Mouse (Mus musculus) embryonic facial prominence, embryonic 13.5 days (tissue): ENCODE results near the gene Spast. TPM values are rescaled to one million over a fixed set of nuclear protein-coding genes. Genes with fewer than 3 reads are reported as not detected.

Source experiments
- ATAC-seq: fragments of 200-750 bp; cut with Nextera tagmentation; 2 replicates; pipeline ENCODE4 v1.8.0; 2017; ENCODE audit warnings: low read depth; ENCODE audit not compliant: insufficient number of reproducible peaks, insufficient read depth, low FRiP score, low TSS enrichment
- H3K27ac ChIP-seq: fragments of 300-500 bp; sonication (generic); 2 replicates; pipeline ENCODE4 v1.5.1; 2015; ENCODE audit warnings: moderate library complexity, mild to moderate bottlenecking, inconsistent platforms
- H3K27me3 ChIP-seq: fragments of 300-500 bp; sonication (generic); 2 replicates; pipeline ENCODE4 v1.6.1; 2015; ENCODE audit warnings: mild to moderate bottlenecking, inconsistent platforms
- H3K36me3 ChIP-seq: fragments of 300-500 bp; sonication (generic); 2 replicates; pipeline ENCODE4 v1.6.1; 2015; ENCODE audit warnings: mild to moderate bottlenecking, inconsistent platforms
- H3K4me1 ChIP-seq: fragments of 300-500 bp; sonication (generic); 2 replicates; pipeline ENCODE4 v1.6.1; 2015; ENCODE audit warnings: inconsistent platforms
- H3K4me2 ChIP-seq: fragments of 300-500 bp; sonication (generic); 2 replicates; pipeline ENCODE4 v1.6.1; 2015; ENCODE audit warnings: moderate library complexity, mild to moderate bottlenecking, inconsistent platforms
- H3K4me3 ChIP-seq: fragments of 300-500 bp; sonication (generic); 2 replicates; pipeline ENCODE4 v1.5.1; 2015; ENCODE audit warnings: mild to moderate bottlenecking, inconsistent platforms
- H3K9ac ChIP-seq: fragments of 300-500 bp; sonication (generic); 2 replicates; pipeline ENCODE4 v1.6.1; 2015; ENCODE audit warnings: mild to moderate bottlenecking, inconsistent platforms
- H3K9me3 ChIP-seq: fragments of 300-500 bp; sonication (generic); 2 replicates; pipeline ENCODE4 v1.6.1; 2016; ENCODE audit warnings: inconsistent platforms
- WGBS: fragments of 180-500 bp; shearing (Covaris S2); methylation state at CpG from one replicate; pipeline ENCODE4 v1.1.7; 2015; ENCODE audit warnings: mixed read lengths; 5-methylcytosine and 5-hydroxymethylcytosine counted together
- polyA plus RNA-seq: library from polyadenylated mRNA; unstranded; fragments of >200 nt; fragmentation: Nextera tagmentation; extraction: Ambion mirVana; gene quantifications from 2 replicates; pipeline ENCODE4 v1.2.1, GENCODE M21; 2015

Gene Spast
- polyA plus RNA-seq, 1 experiment from 2014 or later = 15.6 TPM

DNA sequence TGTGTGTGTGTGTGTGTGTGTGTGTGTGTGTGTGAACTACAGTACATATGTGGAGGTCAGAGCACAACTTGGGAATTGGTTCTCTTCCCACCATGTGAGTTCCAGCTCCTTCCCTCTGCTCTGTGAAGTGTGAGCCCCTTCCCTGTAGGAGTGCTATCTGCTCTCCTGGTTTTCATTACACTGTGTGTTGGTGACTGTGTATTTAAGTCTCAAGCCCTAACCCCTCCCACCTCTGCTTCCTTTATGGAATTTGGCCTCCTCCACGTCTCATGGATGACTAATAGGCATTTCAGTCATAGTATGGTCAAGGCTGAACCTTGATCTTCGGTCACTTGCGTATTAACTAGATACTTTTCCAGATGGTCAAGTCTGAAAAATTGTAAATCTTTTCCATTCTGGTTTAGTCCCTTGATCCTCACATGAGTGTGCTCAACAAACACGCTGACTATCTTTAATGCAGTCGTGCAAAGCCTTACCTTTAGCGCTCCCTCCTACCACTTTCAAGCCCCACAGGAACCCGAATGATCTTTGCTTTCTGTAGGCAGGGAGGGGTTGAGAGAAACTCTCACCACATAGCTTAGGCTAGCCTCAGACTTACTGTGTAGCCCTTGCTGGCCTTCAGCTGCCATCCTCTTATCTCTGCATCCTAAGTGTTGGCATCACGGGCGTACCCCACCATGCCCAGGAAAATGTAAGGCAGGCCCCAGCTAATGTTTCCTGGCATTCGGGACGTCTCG lies 63.9 kb downstream of the Spast start:
- WGBS = 93% methylated on average over 12 of the region's 12 CpGs
- Histone ChIP-seq H3K36me3 (peaks cover 53% of the 10 kb centered on the region), H3K9me3 (no peaks in the 10 kb centered on the region), H3K9ac (no peak overlapping the region), H3K4me2 (no peak overlapping the region), H3K4me3 (no peak overlapping the region), H3K27me3 (no peaks in the 10 kb centered on the region), H3K4me1 (no peaks in the 10 kb centered on the region), H3K27ac (no peak overlapping the region)
- ATAC-seq = no peak

DNA sequence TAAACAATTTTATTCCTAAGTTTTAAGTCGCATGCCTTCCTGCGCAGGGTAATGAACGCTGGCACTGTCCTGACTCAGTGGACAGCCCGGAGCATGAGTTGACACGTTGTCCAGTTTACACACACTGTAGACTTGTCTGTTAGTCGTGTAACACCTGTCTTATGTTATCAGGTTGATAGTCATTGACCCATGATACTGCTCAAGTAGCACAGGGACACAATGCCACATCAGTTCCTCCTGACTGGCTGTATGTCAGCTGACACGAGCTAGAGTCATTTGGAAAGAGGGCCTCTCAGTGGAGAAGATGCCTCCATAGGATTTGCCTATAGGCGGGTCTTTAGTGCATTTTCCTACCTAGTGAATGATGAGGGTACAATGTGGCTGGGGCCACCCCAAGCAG lies 67.7 kb downstream of the Spast start:
- Histone ChIP-seq H3K27ac (no peak overlapping the region), H3K4me2 (no peak overlapping the region), H3K27me3 (no peaks in the 10 kb centered on the region), H3K4me3 (no peak overlapping the region), H3K9me3 (no peaks in the 10 kb centered on the region), H3K9ac (no peak overlapping the region), H3K4me1 (no peaks in the 10 kb centered on the region), H3K36me3 (peaks cover 77% of the 10 kb centered on the region)
- WGBS = 87% methylated on average over 8 of the region's 8 CpGs
- ATAC-seq = no peak

- Histone ChIP-seq H3K9ac (no peak overlapping the region), H3K4me1 (no peaks in the 10 kb centered on the region), H3K9me3 (no peaks in the 10 kb centered on the region), H3K36me3 (peaks cover 79% of the 10 kb centered on the region), H3K4me3 (no peak overlapping the region), H3K27me3 (no peaks in the 10 kb centered on the region), H3K4me2 (no peak overlapping the region), H3K27ac (no peak overlapping the region)
- 68% methylated on average over 4 of the region's 4 CpGs for WGBS
- ATAC-seq = no peak
Observed at GRCm38 (mm10) chr17:74409722-74410121, 70.9 kb downstream of the Spast start.

GRCm38 (mm10) chr17:74413324-74413723 lies 74.5 kb downstream of the Spast start:
- 89% methylated on average over 8 of the region's 8 CpGs for WGBS
- Histone ChIP-seq H3K9me3 (no peaks in the 10 kb centered on the region), H3K27ac (no peak overlapping the region), H3K4me1 (no peaks in the 10 kb centered on the region), H3K4me2 (no peak overlapping the region), H3K27me3 (no peaks in the 10 kb centered on the region), H3K4me3 (no peak overlapping the region), H3K9ac (no peak overlapping the region), H3K36me3 (peaks cover 84% of the 10 kb centered on the region)
- ATAC-seq = no peak

DNA sequence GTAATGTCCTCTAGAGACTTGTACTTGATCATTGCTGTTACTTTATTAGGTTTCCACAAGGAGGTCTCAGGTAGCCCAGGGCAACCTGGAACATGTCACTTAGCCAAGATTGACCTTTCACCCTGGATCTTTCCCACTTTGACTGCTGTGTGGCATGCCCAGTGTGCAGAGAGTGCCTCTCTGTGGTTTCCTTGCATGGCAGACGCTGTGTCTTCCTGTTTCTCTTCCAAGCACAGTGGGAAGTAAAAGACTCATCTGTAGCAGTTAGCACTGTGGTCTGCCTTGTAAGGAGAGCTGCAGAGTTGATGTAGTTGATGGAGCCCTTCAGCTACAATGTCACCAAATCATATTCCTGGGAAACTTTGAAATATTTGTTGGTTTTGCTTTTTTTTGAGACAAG lies 75.9 kb downstream of the Spast start:
- no peak overlapping the region for H3K9ac ChIP-seq
- H3K27ac ChIP-seq = no peak overlapping the region
- no peak overlapping the region for H3K4me2 ChIP-seq
- H3K4me3 ChIP-seq = no peak overlapping the region
- peaks cover 85% of the 10 kb centered on the region for H3K36me3 ChIP-seq
- ATAC-seq = no peak
- WGBS = 74% methylated on average over 1 of the region's 1 CpGs
- H3K27me3 ChIP-seq = no peaks in the 10 kb centered on the region
- H3K9me3 ChIP-seq = no peaks in the 10 kb centered on the region
- no peaks in the 10 kb centered on the region for H3K4me1 ChIP-seq

GRCm38 (mm10) chr17:74416841-74417360 lies 78.1 kb downstream of the Spast start:
- H3K9ac ChIP-seq = no peak overlapping the region
- no peak overlapping the region for H3K4me3 ChIP-seq
- 92% methylated on average over 8 of the region's 8 CpGs for WGBS
- H3K36me3 ChIP-seq = peaks cover 85% of the 10 kb centered on the region
- no peak for ATAC-seq
- H3K9me3 ChIP-seq = no peaks in the 10 kb centered on the region
- H3K4me2 ChIP-seq = no peak overlapping the region
- H3K27ac ChIP-seq = no peak overlapping the region
- no peaks in the 10 kb centered on the region for H3K27me3 ChIP-seq
- H3K4me1 ChIP-seq = no peaks in the 10 kb centered on the region

- Histone ChIP-seq H3K36me3 (peaks cover 83% of the 10 kb centered on the region), H3K4me2 (no peak overlapping the region), H3K27me3 (no peaks in the 10 kb centered on the region), H3K9me3 (no peaks in the 10 kb centered on the region), H3K9ac (no peak overlapping the region), H3K27ac (no peak overlapping the region), H3K4me1 (no peaks in the 10 kb centered on the region), H3K4me3 (no peak overlapping the region)
- 13% methylated on average over 4 of the region's 4 CpGs for WGBS
- ATAC-seq = no peak
Observed at GRCm38 (mm10) chr17:74418171-74418570, 79.4 kb downstream of the Spast start.

- 77% methylated on average over 2 of the region's 2 CpGs for WGBS
- H3K27ac ChIP-seq = no peak overlapping the region
- no peaks in the 10 kb centered on the region for H3K4me1 ChIP-seq
- no peaks in the 10 kb centered on the region for H3K9me3 ChIP-seq
- H3K36me3 ChIP-seq = peaks cover 80% of the 10 kb centered on the region
- H3K27me3 ChIP-seq = no peaks in the 10 kb centered on the region
- H3K4me3 ChIP-seq = no peak overlapping the region
- H3K4me2 ChIP-seq = no peak overlapping the region
- H3K9ac ChIP-seq = no peak overlapping the region
- ATAC-seq = no peak
Observed at GRCm38 (mm10) chr17:74420656-74421055, 81.9 kb downstream of the Spast start.

- Histone ChIP-seq H3K4me3 (no peak overlapping the region), H3K4me2 (no peak overlapping the region), H3K27ac (no peak overlapping the region), H3K27me3 (no peaks in the 10 kb centered on the region), H3K9ac (no peak overlapping the region), H3K9me3 (no peaks in the 10 kb centered on the region), H3K36me3 (peaks cover 74% of the 10 kb centered on the region), H3K4me1 (no peaks in the 10 kb centered on the region)
- WGBS = 86% methylated on average over 12 of the region's 12 CpGs
- ATAC-seq = no peak
Observed at GRCm38 (mm10) chr17:74424401-74425005, 85.7 kb downstream of the Spast start.

GRCm38 (mm10) chr17:74430074-74430473 lies 91.3 kb downstream of the Spast start:
- no peak overlapping the region for H3K4me3 ChIP-seq
- no peaks in the 10 kb centered on the region for H3K27me3 ChIP-seq
- no peak overlapping the region for H3K9ac ChIP-seq
- no peak overlapping the region for H3K27ac ChIP-seq
- H3K4me1 ChIP-seq = no peaks in the 10 kb centered on the region
- H3K4me2 ChIP-seq = no peak overlapping the region
- H3K9me3 ChIP-seq = no peaks in the 10 kb centered on the region
- 84% methylated on average over 8 of the region's 8 CpGs for WGBS
- ATAC-seq = no peak
- H3K36me3 ChIP-seq = peaks cover 26% of the 10 kb centered on the region

DNA sequence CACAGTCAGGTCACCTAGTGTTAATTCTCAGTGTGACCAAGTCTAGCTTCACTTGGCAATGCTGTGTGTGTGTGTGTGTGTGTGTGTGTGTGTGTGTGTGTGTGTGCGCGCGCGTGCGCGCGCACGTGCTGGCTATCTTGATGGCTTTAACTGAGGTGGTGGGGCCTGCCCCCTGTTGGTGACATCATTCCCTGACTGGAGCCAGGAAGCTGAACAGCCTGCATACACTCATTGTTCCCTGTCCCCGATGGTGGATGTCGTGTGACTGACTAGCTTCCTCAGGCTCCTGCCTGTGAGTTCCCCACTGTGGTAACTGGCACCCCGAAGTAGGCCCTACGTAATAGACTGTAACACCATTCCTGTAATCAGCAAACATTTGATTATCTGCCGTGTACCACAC lies 92.7 kb downstream of the Spast start:
- Histone ChIP-seq H3K27me3 (no peaks in the 10 kb centered on the region), H3K9ac (no peak overlapping the region), H3K4me1 (no peaks in the 10 kb centered on the region), H3K4me2 (no peak overlapping the region), H3K4me3 (no peak overlapping the region), H3K36me3 (peaks cover 20% of the 10 kb centered on the region), H3K9me3 (no peaks in the 10 kb centered on the region), H3K27ac (no peak overlapping the region)
- 64% methylated on average over 13 of the region's 13 CpGs for WGBS
- no peak for ATAC-seq

DNA sequence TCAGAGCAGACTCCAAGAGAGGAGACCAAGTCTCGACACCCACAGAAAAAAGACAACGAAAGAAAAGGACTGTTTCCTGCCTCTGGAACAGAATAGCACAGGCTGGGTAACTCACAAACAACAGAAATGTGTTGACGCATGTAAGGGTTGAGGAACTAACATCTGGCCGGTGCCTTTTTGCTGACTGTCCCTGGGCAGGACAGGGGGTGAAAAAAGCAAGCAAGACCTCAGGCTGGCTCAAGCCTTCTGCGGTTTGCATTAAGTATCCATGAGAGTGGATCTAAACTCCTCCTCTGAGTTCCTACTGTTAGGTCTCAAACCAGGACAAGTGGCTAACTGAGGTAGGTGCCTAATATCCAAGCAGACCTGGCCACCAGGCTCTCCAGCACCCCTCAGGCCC lies 93.8 kb downstream of the Spast start:
- H3K27ac ChIP-seq = no peak overlapping the region
- 85% methylated on average over 5 of the region's 5 CpGs for WGBS
- H3K9ac ChIP-seq = no peak overlapping the region
- no peak overlapping the region for H3K4me3 ChIP-seq
- no peaks in the 10 kb centered on the region for H3K9me3 ChIP-seq
- peaks cover 10% of the 10 kb centered on the region for H3K36me3 ChIP-seq
- ATAC-seq = no peak
- H3K4me2 ChIP-seq = no peak overlapping the region
- no peaks in the 10 kb centered on the region for H3K4me1 ChIP-seq
- H3K27me3 ChIP-seq = no peaks in the 10 kb centered on the region
